Mouse (Mus musculus) brain, embryonic 14.5 days (tissue): ENCODE measurements around the gene Stx7. TPM values are rescaled to one million over a fixed set of nuclear protein-coding genes. Genes with fewer than 3 reads are reported as not detected.
"Not testable (repeated sequence)": the region's sequence is repeated elsewhere in the genome, so short reads cannot be mapped to it uniquely, and the experiment has no call there.

Source experiments
- DNase-seq: peaks from one replicate; pipeline ENCODE4 v3.0.0-alpha.2; 2011; ENCODE audit warnings: low read depth
- CTCF ChIP-seq: fragments of 200-500 bp; IDR thresholded peaks from 2 replicates; pipeline ENCODE4 v1.5.1; 2012; ENCODE audit warnings: inconsistent platforms, mild to moderate bottlenecking, moderate library complexity, borderline replicate concordance; ENCODE audit not compliant: insufficient read depth, insufficient read length; ENCODE audit errors: extremely low read depth
- POLR2A ChIP-seq: fragments of 200-500 bp; IDR thresholded peaks from 2 replicates; pipeline ENCODE4 v1.6.1; 2012; ENCODE audit warnings: mild to moderate bottlenecking, inconsistent platforms, borderline replicate concordance; ENCODE audit not compliant: poor library complexity, insufficient read depth, insufficient read length, severe bottlenecking; ENCODE audit errors: extremely low read depth
- polyA plus RNA-seq: library from polyadenylated mRNA; depleted of rRNA; stranded (reverse); fragments of >200 nt; gene quantifications from 2 replicates; pipeline ENCODE4 v1.2.3, GENCODE M21; 2012; rRNA removed

The Stx7 gene
- polyA plus RNA-seq, result 207 and 232 TPM in 2 replicates

- peak; percentile 96 for DNase-seq
- TF ChIP-seq CTCF, result no peak
- peak; percentile 81 for TF ChIP-seq POLR2A
Measured at GRCm38 (mm10) chr10:24149135-24149781, at the start of gene Stx7. Stx7 (plus strand) TSS chr10:24149302.

- DNase-seq, result not testable (repeated sequence)
Measured at GRCm38 (mm10) chr10:24101812-24102211, 47.3 kb upstream of the Stx7 start, which contains the start of gene Taar8c. Taar8c (minus strand) TSS chr10:24101912.

- not testable (repeated sequence) for DNase-seq
Measured at GRCm38 (mm10) chr10:24103299-24103698, 45.8 kb upstream of the Stx7 start.

- DNase-seq, result no peak
- TF ChIP-seq CTCF, result no peak
- TF ChIP-seq POLR2A, result no peak
Measured at GRCm38 (mm10) chr10:24107747-24108146, 41.4 kb upstream of the Stx7 start.

- no peak for DNase-seq
- TF ChIP-seq CTCF, result no peak
- no peak for TF ChIP-seq POLR2A
Measured at GRCm38 (mm10) chr10:24108236-24108635, 40.9 kb upstream of the Stx7 start.

- DNase-seq, result not testable (repeated sequence)
Measured at GRCm38 (mm10) chr10:24109434-24109833, 39.7 kb upstream of the Stx7 start, which contains the start of gene Taar9. Taar9 (minus strand) TSS chr10:24109534.

- TF ChIP-seq CTCF, result peak; percentile 64; the same call in 1 of the 2 replicates
- no peak for TF ChIP-seq POLR2A
- peak; percentile 77 for DNase-seq
Measured at GRCm38 (mm10) chr10:24111116-24111778, 37.9 kb upstream of the Stx7 start.

- TF ChIP-seq POLR2A, result no peak
- TF ChIP-seq CTCF, result peak; percentile 43; the same call in 1 of the 2 replicates
- peak; percentile 93 for DNase-seq
Measured at GRCm38 (mm10) chr10:24131451-24132262, 17.4 kb upstream of the Stx7 start.

- DNase-seq, result peak; percentile 12
- TF ChIP-seq CTCF (no peak), POLR2A (no peak)
Measured at GRCm38 (mm10) chr10:24132273-24132672, 16.8 kb upstream of the Stx7 start.

- TF ChIP-seq CTCF (no peak), POLR2A (no peak)
- DNase-seq, result no peak
Measured at GRCm38 (mm10) chr10:24133132-24133531, 16.0 kb upstream of the Stx7 start.

GRCm38 (mm10) chr10:24134071-24134645 lies 14.9 kb upstream of the Stx7 start:
- no peak for DNase-seq
- no peak for TF ChIP-seq CTCF
- no peak for TF ChIP-seq POLR2A
